Mouse (Mus musculus): ENCODE data around the gene Ppp4r3a.
A peak's percentile ranks its signal among the peaks of the same experiment; 100 is the strongest.

DNA sequence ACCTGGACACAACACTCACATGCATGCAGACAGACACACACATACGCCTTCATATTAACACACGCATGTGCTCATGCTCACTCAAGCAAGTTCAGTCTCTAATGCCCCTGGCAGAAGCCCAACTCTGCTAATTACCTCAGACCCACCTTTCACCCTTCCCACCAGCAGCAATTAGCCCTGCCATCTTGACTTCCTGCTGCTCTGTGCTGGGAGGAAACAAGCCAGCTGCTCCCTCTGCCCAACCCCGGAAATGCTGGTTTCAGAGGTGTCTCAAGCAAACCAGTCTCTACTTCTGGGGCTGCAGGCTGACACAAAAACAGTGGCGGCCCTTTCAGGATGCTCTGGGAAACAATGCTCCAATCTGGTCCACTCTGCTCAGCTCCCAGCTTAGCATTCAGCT is 67.6 kb downstream of the Ppp4r3a start:
- TF ChIP-seq CTCF (conservative IDR thresholded peaks at IDR 0.05 in 1 of 2, IDR thresholded peaks at IDR 0.05 in 1 of 2; ENCODE audit: low read depth in 2 of 2, low read length in 2 of 2) (no peak), POLR2A (IDR thresholded peaks at IDR 0.05; ENCODE audit: low read depth, low read length) (peak; percentile 57), E2F4 (IDR thresholded peaks at IDR 0.05; ENCODE audit: insufficient replicate concordance, low read depth, low read length) (no peak), EP300 (IDR thresholded peaks at IDR 0.05; ENCODE audit: low read length) (no peak), USF1 (IDR thresholded peaks at IDR 0.05; ENCODE audit: low read depth, low read length) (no peak), ELF1 (IDR thresholded peaks at IDR 0.05; ENCODE audit: low read depth, low read length) (peak; percentile 91), PAX5 (IDR thresholded peaks at IDR 0.05; ENCODE audit: low read length) (no peak), MAX (IDR thresholded peaks at IDR 0.05; ENCODE audit: low read length) (peak; percentile 33; the same call in 1 of the 2 replicates), UBTF (IDR thresholded peaks at IDR 0.05; ENCODE audit: low read depth, low read length) (no peak), MXI1 (IDR thresholded peaks at IDR 0.05; ENCODE audit: low read depth, low read length) (peak; percentile 57; the same call in 1 of the 2 replicates), CHD2 (IDR thresholded peaks at IDR 0.05; ENCODE audit: low read length) (no peak), MAFK (IDR thresholded peaks at IDR 0.05; ENCODE audit: insufficient replicate concordance, low read length) (no peak)
